Mouse (Mus musculus) spleen, postnatal 4 days (tissue): ENCODE data around the gene Ephb1.

Experiments used
- DNase-seq, 2 experiments: peaks; one replicate each; pipeline ENCODE4 v3.0.0; 2022; ENCODE audit warnings: low spot score in 2 of 2

The Ephb1 gene

GRCm38 (mm10) chr9:102169706-102170105 lies 184.8 kb downstream of the Ephb1 start:
- DNase-seq = no peak

DNA sequence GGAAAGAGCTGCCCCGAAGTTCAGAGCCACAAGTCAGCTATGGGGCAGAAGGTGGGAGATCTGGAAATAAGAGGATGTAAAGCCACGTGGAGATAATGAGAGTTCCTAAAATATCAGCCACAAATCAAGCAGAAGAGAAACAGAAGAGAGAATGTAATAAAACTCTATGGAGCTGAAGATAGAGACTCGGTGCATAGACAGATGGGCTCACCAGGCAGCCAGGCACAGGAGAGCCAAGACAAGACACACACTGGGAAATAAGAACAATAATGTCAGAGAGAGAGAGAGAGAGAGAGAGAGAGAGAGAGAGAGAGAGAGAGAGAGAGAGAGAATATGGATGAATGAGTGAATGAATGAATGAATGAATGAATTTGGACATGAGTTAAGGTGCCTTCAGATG lies 198.6 kb downstream of the Ephb1 start:
- no peak for DNase-seq

GRCm38 (mm10) chr9:102139181-102139580 lies 215.3 kb downstream of the Ephb1 start:
- no peak for DNase-seq

- DNase-seq = no peak
These were observed 215.8 kb downstream of the Ephb1 start for GRCm38 (mm10) chr9:102138671-102139070.

DNA sequence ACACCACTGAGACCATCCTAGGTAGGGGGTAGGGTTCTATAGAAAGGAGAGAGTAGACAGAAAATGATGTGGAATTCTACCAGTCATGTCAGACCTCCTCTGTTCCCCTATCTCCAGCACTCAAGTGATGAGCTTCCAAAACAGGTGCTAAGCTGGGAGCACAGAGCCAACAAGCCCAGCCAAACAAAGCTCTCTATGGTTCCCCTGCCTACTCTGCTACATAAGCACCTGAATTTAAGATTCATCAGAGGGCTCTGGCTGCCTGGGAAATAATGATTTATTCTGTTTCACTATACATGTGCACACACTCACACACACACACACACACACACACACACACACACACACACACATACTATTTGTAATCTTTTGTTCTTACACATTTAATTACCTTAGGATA lies 216.3 kb downstream of the Ephb1 start:
- DNase-seq = no peak

- DNase-seq = no peak
These were observed 224.0 kb downstream of the Ephb1 start for GRCm38 (mm10) chr9:102130506-102130905.

GRCm38 (mm10) chr9:102126510-102126909 lies 228.0 kb downstream of the Ephb1 start:
- DNase-seq = no peak

DNA sequence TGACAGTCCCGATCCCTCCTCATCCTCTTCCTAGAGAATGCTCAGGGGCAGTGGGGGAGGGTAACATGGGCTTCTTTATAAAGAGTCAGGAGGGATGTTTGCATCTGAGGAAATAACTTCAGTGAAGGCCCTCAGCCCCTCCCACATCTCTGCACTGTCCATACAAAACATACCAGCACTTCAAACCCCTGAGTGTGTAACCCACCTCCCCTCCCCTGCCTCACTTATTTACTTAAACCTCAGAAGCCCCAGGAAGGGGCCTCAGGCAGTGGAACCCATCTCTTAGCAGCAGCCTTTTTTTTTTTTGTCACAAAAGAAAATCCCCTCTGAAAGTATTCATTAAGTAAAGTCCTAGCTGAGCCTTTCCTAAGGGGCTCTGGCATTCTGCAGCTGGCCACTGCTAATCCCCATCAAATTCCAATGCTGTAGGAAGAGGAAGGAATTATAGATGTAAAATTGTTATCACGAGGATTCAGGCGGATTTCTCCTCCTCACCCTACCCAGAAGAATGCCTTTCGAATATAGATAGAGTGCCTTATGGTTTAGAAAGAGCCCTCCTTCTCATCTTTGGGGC lies 231.5 kb downstream of the Ephb1 start:
- DNase-seq = no peak

DNA sequence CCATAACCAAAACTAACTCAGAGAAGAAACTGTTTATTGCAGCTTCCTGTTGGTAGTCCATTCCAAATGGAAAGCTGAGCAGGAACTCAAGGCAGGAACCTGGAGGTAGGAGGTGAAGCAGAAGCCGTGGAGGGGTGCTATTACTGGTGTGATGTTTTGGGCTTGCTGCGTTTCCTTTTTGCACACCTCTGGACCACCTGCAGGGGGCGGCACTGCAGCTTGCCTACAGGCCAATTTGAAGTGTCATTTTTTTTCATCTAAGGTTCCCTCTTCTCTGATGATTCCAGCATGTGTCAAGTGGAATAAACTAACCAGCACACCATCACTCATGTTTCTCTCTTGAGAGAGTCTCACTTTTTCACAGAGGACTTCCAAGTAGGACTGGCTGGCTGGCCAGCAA lies 235.1 kb downstream of the Ephb1 start:
- DNase-seq = no peak

GRCm38 (mm10) chr9:102115326-102115725 lies 239.2 kb downstream of the Ephb1 start:
- no peak for DNase-seq

GRCm38 (mm10) chr9:102111471-102111870 lies 243.0 kb downstream of the Ephb1 start:
- DNase-seq = no peak

GRCm38 (mm10) chr9:102107978-102108377 lies 246.5 kb downstream of the Ephb1 start:
- DNase-seq = no peak

DNA sequence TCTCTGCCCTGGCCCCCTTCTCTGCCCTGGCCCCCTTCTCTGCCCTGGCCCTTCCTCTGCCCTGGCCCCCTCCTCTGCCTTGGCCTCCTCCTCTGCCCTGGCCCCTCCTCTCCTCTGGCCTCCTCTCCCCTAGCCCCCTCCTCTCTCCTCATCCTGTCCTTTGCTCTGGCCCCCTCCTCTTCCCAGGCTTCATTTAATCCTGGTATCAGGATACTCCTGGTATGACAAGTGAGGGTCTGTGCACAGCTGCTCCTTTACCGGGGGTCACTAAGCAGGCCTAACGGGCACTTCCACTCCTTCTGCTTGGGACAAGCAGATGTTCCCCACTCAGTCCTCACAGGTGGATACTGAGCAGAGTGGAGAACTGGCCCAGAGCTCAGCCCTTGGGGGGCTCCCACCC lies 247.3 kb downstream of the Ephb1 start:
- no peak for DNase-seq

- DNase-seq = no peak
These were observed 257.7 kb downstream of the Ephb1 start for GRCm38 (mm10) chr9:102096825-102097224.

DNA sequence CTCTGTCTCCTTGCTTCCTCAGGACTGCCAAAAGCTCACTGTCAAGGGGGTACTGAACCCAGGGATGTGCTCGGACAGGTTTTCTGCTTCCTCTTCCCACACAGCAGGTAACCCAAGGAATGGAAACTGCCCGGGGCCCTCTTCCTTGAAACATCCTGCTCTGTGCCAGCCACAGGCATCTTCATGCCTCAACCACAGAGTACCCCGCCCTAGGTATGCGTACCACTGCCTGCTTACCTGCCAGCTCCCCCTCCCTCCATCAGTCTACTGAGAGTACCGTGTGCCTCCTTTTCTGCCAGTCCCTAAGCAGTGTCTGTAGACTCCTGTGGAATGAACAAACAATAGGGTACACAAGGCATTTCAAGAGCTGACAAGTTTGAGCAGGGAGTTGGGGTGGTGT lies 265.9 kb downstream of the Ephb1 start:
- DNase-seq = no peak

DNA sequence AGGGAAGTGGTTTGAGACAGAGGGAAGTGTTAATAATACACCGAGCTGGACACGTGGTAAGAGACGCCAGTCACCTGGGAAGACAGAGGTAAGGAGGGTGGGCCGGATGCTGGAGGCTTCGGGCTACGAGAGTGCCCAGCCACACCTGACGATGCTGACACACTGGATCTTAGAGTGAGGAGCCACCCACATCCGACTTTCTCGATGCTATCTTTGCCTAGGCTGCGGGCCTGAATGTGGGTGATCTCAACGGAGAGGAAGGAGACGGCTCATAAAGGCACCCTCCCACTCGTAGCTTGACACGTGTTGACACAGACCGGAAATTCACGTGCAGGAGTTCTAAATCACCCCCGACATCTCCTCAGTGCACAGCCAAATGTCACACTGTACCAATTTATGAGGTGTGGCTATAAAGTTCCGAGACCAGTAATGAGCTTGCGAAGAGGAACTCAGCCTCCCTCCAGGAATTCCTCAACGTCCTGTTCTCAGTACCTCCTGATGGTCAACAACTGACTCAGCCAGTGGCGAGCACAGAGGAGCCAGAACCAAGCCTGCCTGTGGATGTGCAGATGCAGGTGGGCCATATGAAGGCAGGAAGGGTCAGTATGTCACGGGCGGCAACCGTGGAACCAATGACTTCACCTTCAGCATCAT lies 268.3 kb downstream of the Ephb1 start:
- peak in 1 of 2 experiments; percentile 49 for DNase-seq

DNA sequence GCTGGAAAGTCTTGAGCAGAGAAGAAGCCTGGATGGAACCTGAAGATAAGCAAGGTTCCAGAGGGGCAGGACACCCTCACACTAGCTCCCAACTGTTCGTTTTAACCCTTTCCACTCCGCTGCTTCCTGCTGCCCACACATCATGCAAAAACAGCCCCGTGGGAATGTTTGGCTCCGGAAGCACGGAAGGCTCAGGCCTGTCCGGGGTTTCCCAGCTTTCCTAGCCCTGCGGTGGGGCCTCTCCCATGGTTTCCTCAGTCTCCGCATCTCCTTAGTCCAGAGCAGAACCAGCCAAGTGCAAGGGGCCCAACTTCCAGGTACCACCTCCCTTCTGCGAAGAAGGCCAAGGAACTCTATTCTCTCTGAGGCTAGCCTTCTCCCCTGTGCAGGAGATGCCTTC lies 269.0 kb downstream of the Ephb1 start:
- peak in 1 of 2 experiments; percentile 51 for DNase-seq

- DNase-seq = no peak
These were observed 273.6 kb downstream of the Ephb1 start for GRCm38 (mm10) chr9:102080934-102081333.

DNA sequence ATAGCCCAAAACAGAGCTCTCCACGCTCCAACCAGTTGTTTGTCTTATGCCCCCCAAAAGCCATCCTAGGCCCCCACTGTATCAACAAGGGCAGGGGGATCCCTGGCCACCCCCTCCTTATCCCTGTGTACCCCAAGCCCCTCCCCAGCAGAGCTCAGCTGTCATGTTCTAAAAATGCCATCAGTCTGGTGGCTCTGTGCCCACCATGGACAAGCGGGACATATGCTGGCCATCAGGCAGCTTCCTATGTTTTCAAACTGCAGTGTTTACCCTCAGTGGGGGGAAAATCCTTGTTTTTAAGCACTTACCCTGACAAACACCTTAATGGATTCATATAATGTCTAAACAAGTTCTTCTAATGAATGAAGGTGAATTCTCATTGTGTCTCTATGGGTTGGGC lies 275.3 kb downstream of the Ephb1 start:
- DNase-seq = no peak

DNA sequence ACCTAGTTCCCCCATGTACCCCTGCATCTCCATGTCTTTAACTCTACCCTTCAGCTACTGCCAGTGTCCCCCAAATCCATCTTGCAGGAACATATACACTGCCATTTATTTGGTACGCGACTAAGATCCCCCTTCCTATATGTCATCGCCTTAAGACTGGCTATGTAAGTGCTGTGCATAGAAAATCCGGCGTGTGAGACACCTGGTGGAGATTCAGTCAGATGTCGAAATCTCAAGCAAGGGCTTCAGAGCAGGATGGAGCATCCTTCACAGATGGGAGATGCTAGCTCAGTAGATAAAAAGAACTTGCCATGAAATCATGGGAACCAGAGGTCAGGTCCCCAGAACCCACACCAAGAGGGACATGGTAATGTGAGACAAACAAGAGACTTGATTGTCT lies 276.3 kb downstream of the Ephb1 start:
- DNase-seq = no peak

GRCm38 (mm10) chr9:102075539-102075938 lies 279.0 kb downstream of the Ephb1 start:
- DNase-seq = no peak

GRCm38 (mm10) chr9:102073404-102073803 lies 281.1 kb downstream of the Ephb1 start:
- no peak for DNase-seq

DNA sequence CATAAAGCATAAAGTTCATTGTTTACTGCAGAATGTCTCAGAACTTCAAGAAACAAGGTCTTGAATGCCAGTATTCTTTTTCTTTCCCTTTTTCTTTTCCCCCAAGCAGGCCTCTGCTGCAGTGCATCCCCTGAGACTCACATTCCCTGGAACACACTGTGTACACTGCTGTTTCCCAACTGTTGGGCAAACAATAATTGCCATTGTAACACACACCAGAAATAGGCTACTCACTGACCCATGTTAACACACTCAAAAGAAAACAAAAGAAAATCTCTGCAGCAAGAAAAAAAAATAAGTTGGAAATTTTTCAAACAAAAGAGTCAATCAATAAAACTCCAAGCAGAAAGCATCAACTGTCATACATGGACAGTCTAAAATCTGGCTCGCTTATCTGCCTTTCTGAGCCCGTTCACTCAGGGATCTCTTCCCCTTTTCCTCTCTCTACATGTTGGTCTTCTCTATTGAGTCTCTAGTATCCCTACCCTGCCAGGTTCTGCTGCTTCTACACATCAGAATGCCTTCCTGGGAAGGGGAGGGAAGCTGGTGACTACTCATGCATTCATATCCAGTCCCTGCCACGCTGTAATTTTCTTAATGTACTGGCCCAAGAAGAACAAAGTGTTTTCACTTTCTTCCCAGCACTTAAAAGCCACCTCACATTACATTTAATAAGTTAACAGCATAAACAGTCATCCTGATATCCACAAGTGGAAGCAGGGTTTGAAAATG lies 285.2 kb downstream of the Ephb1 start:
- DNase-seq = no peak
